In the genomic region with DNA sequence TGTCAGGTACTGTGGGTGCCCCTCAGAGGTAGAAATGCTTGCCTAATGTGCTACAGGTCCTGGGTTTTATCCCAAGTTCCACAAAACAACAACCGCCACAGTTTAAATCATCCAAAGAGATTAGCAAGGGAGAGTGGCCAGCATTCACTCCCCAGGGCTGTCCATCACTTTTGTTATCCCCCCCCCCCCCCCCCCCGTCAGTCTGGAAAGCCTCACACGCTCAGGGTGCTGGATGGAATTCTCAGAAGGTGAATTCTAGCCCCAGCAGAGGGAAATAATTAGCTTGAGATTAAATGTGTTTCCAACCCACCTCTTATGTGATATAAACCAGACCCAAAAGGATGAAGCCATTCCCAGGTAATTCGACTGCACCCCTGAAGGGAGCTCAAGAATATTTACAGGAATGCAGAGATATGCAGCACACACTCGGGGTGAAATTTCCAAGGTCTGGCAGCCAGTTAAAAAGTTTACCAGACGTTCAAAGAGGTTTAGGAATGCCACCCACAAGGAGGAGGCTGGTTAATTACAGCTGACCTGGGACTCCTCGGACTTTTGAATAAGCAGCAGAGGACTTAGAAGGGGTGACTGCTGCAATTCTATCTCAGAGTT, we compare ENCODE assay signal across 17 mouse cellular contexts.
DNase-seq lines count a peak whose midpoint lies in the region; ATAC-seq lines count a peak whose summit lies in the region.
"Had no signal": no experiment of that assay in that cellular context is flagged by ENCODE, and none has a peak within 500 bp of the region (broad histone marks: within the 10 kb centered on the region; RNA-seq: fewer than 3 reads in every experiment).

No protein-coding gene starts in this region.

- 6% methylated on average over 7 of the region's 7 CpGs for WGBS in forebrain, embryonic 12.5 days
- 7% methylated on average over 7 of the region's 7 CpGs for WGBS in forebrain, embryonic 14.5 days
- 8% methylated on average over 7 of the region's 7 CpGs for WGBS in midbrain, embryonic 12.5 days
- WGBS in midbrain, embryonic 13.5 days, result 19% methylated on average over 7 of the region's 7 CpGs
- 31% methylated on average over 7 of the region's 7 CpGs for WGBS in intestine, embryonic 16.5 days
- WGBS in stomach, embryonic 16.5 days, result 30% methylated on average over 7 of the region's 7 CpGs

- peaks cover 23% of the 10 kb centered on the region for H3K27me3 ChIP-seq in forebrain, embryonic 12.5 days
- H3K27me3 ChIP-seq in forebrain, embryonic 14.5 days (replicated peaks; ENCODE audit: control insufficient read depth, insufficient read depth, low read length), result no peaks in the 10 kb centered on the region
- H3K27me3 ChIP-seq in midbrain, embryonic 12.5 days, result peaks cover 50% of the 10 kb centered on the region
- H3K27me3 ChIP-seq in midbrain, embryonic 13.5 days, result peaks cover 7% of the 10 kb centered on the region; the same call in 1 of the 2 replicates
- H3K27me3 ChIP-seq in intestine, embryonic 16.5 days (replicated peaks; ENCODE audit: control insufficient read depth, insufficient read depth, low read length), result no peaks in the 10 kb centered on the region
- H3K27me3 ChIP-seq in stomach, embryonic 16.5 days (ENCODE audit: control insufficient read depth, insufficient read depth, low read length), result no peaks in the 10 kb centered on the region

- no peak for ATAC-seq in forebrain, embryonic 12.5 days (ENCODE audit: low FRiP score)
- no peak for ATAC-seq in forebrain, embryonic 14.5 days
- ATAC-seq in midbrain, embryonic 12.5 days (ENCODE audit: low FRiP score, low read depth), result no peak
- no peak for ATAC-seq in midbrain, embryonic 13.5 days
- peak; percentile 49; the same call in 1 of the 2 replicates for ATAC-seq in intestine, embryonic 16.5 days
- peak; percentile 65; the same call in 1 of the 2 replicates for ATAC-seq in stomach, embryonic 16.5 days (ENCODE audit: insufficient read depth, low FRiP score)
- ATAC-seq: inflammation-experienced regulatory T-cells, adult 6 months had no signal

- H3K36me3 ChIP-seq in forebrain, embryonic 12.5 days (replicated peaks), result no peaks in the 10 kb centered on the region
- no peaks in the 10 kb centered on the region for H3K36me3 ChIP-seq in forebrain, embryonic 14.5 days (ENCODE audit: control insufficient read depth, insufficient read depth, low read length)
- no peaks in the 10 kb centered on the region for H3K36me3 ChIP-seq in midbrain, embryonic 12.5 days
- no peaks in the 10 kb centered on the region for H3K36me3 ChIP-seq in midbrain, embryonic 13.5 days
- H3K36me3 ChIP-seq in intestine, embryonic 16.5 days (ENCODE audit: control insufficient read depth, insufficient read depth, low read length), result no peaks in the 10 kb centered on the region
- no peaks in the 10 kb centered on the region for H3K36me3 ChIP-seq in stomach, embryonic 16.5 days (ENCODE audit: control insufficient read depth, insufficient read depth, low read length)

- 0 out of 2 replicates have a peak overlapping the region, but pooled peaks have one; percentile 5 for H3K27ac ChIP-seq in forebrain, embryonic 12.5 days
- no peak overlapping the region for H3K27ac ChIP-seq in forebrain, embryonic 14.5 days (ENCODE audit: low read depth, low read length)
- 0 out of 2 replicates have a peak overlapping the region, but pooled peaks have one; percentile 30 for H3K27ac ChIP-seq in midbrain, embryonic 12.5 days (replicated peaks)
- H3K27ac ChIP-seq in midbrain, embryonic 13.5 days, result no peak overlapping the region
- peak overlapping the region; percentile 44; the same call in 1 of the 2 replicates for H3K27ac ChIP-seq in intestine, embryonic 16.5 days (ENCODE audit: low read length)
- no peak overlapping the region for H3K27ac ChIP-seq in stomach, embryonic 16.5 days (ENCODE audit: low read length)
- H3K27ac ChIP-seq: macrophage had no signal

- no peaks in the 10 kb centered on the region for H3K9me3 ChIP-seq in forebrain, embryonic 12.5 days
- no peaks in the 10 kb centered on the region for H3K9me3 ChIP-seq in forebrain, embryonic 14.5 days (replicated peaks; ENCODE audit: control insufficient read depth, low read length)
- no peaks in the 10 kb centered on the region for H3K9me3 ChIP-seq in midbrain, embryonic 12.5 days
- H3K9me3 ChIP-seq in midbrain, embryonic 13.5 days, result no peaks in the 10 kb centered on the region
- no peaks in the 10 kb centered on the region for H3K9me3 ChIP-seq in intestine, embryonic 16.5 days (ENCODE audit: control insufficient read depth, low read length)
- H3K9me3 ChIP-seq in stomach, embryonic 16.5 days (replicated peaks; ENCODE audit: control insufficient read depth, low read length), result no peaks in the 10 kb centered on the region

- no peak for DNase-seq in forebrain, embryonic 14.5 days (ENCODE audit: low spot score)
- no peak for DNase-seq in adrenal gland, postnatal 10 days
- DNase-seq in cerebellum, postnatal 14 days, result no peak
- DNase-seq: adrenal gland, adult 8-10 months; cerebellum, adult 2 months; gastrocnemius, postnatal 36 days; heart, postnatal 36 days; layer of hippocampus, postnatal 36 days; lung, embryonic 14.5 days; midbrain, embryonic 14.5 days had no signal

- H3K4me3 ChIP-seq in forebrain, embryonic 12.5 days (replicated peaks), result no peak overlapping the region
- no peak overlapping the region for H3K4me3 ChIP-seq in forebrain, embryonic 14.5 days (ENCODE audit: low read depth, low read length)
- no peak overlapping the region for H3K4me3 ChIP-seq in midbrain, embryonic 12.5 days
- H3K4me3 ChIP-seq in midbrain, embryonic 13.5 days (replicated peaks), result no peak overlapping the region
- H3K4me3 ChIP-seq in intestine, embryonic 16.5 days (ENCODE audit: low read length), result no peak overlapping the region
- H3K4me3 ChIP-seq in stomach, embryonic 16.5 days (replicated peaks; ENCODE audit: low read length), result no peak overlapping the region

- peaks cover 38% of the 10 kb centered on the region for H3K4me1 ChIP-seq in forebrain, embryonic 12.5 days
- H3K4me1 ChIP-seq in forebrain, embryonic 14.5 days (ENCODE audit: control insufficient read depth, insufficient read depth, low read length), result peaks cover 10% of the 10 kb centered on the region
- H3K4me1 ChIP-seq in midbrain, embryonic 12.5 days, result peaks cover 30% of the 10 kb centered on the region
- peaks cover 32% of the 10 kb centered on the region for H3K4me1 ChIP-seq in midbrain, embryonic 13.5 days (replicated peaks)
- H3K4me1 ChIP-seq in intestine, embryonic 16.5 days (ENCODE audit: control insufficient read depth, insufficient read depth, low read length), result peaks cover 21% of the 10 kb centered on the region
- H3K4me1 ChIP-seq in stomach, embryonic 16.5 days (ENCODE audit: control insufficient read depth, insufficient read depth, low read length), result peaks cover 15% of the 10 kb centered on the region; the same call in 1 of the 2 replicates

- H3K4me2 ChIP-seq in forebrain, embryonic 12.5 days, result no peak overlapping the region
- H3K4me2 ChIP-seq in forebrain, embryonic 14.5 days (ENCODE audit: low read length), result no peak overlapping the region
- H3K4me2 ChIP-seq in midbrain, embryonic 12.5 days (replicated peaks), result no peak overlapping the region
- no peak overlapping the region for H3K4me2 ChIP-seq in midbrain, embryonic 13.5 days (replicated peaks)
- no peak overlapping the region for H3K4me2 ChIP-seq in intestine, embryonic 16.5 days (ENCODE audit: low read depth, low read length)
- no peak overlapping the region for H3K4me2 ChIP-seq in stomach, embryonic 16.5 days (ENCODE audit: low read depth, low read length)
- H3K4me2 ChIP-seq: lung, embryonic 14.5 days had no signal

- H3K9ac ChIP-seq in forebrain, embryonic 12.5 days, result no peak overlapping the region
- no peak overlapping the region for H3K9ac ChIP-seq in forebrain, embryonic 14.5 days (ENCODE audit: low read length)
- H3K9ac ChIP-seq in midbrain, embryonic 12.5 days (replicated peaks), result no peak overlapping the region
- H3K9ac ChIP-seq in midbrain, embryonic 13.5 days (replicated peaks), result no peak overlapping the region
- no peak overlapping the region for H3K9ac ChIP-seq in intestine, embryonic 16.5 days (ENCODE audit: low read depth, low read length)
- H3K9ac ChIP-seq in stomach, embryonic 16.5 days (ENCODE audit: low read length), result no peak overlapping the region
- H3K9ac ChIP-seq: lung, embryonic 14.5 days had no signal

Comparison
In these comparisons a context has a peak if more than half of its experiments do, and no peak if none do; other contexts are left out.
1. H3K27ac ChIP-seq: peak in forebrain, embryonic 12.5 days (single experiment), midbrain, embryonic 12.5 days (single experiment) and intestine, embryonic 16.5 days (single experiment); none in forebrain, embryonic 14.5 days (single experiment), midbrain, embryonic 13.5 days (single experiment) and stomach, embryonic 16.5 days (single experiment).
2. ATAC-seq: peak in intestine, embryonic 16.5 days (single experiment) and stomach, embryonic 16.5 days (single experiment); none in forebrain, embryonic 12.5 days (single experiment), forebrain, embryonic 14.5 days (single experiment), midbrain, embryonic 12.5 days (single experiment) and midbrain, embryonic 13.5 days (single experiment).